Mouse (Mus musculus): Measurements from ENCODE around the gene Olfr203. TPM values are rescaled to one million over a fixed set of nuclear protein-coding genes. Genes with fewer than 3 reads are reported as not detected.
"Not testable (repeated sequence)": the region's sequence is repeated elsewhere in the genome, so short reads cannot be mapped to it uniquely, and the experiment has no call there.

Olfr203 gene
- not detected for total RNA-seq (2021)
- long read RNA-seq, experiment 1 = 0 reads
- long read RNA-seq, experiment 2 = 0 reads

DNA sequence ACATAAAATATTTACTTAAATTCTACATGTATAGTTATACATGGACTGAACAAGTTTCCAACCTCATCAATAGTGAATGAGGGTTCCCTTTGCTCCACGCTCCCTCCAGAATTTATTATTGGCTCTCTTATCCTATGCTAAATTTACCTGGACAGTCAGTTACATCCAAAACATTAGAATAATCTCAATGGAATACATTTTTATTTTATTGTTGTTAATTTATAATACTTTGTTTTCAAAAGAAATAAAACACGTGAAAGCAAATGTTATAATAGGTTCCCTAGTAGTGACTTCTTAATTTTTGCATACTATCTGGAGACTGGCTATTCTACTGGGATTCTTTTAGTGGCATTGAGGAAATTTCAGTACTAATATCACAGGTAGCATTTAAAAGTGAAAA is at the start of gene Olfr203:
TSS of gene Olfr203 (plus strand) at position 301 of the 400 bp plus-strand sequence.
- no peak for DNase-seq

DNA sequence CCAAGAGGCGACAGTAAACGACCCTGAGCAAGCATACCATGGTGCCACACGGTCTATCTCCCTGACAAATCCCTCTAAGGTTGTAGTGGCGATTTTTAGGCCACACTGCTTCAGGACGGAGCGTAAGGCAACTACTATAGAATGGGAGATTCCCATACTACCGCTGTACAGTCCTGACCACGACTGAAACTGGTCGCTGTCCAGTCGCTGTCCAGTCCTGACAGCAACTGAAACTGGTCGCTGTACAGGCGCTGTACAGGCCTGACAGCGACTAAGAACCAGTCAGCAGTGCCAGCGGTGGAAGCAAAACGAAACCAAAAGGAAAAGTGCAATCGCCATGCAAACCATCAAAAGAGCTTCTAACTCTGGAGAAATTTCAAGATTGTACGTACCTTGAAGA is 49.0 kb upstream of the Olfr203 start:
- DNase-seq = no peak

DNA sequence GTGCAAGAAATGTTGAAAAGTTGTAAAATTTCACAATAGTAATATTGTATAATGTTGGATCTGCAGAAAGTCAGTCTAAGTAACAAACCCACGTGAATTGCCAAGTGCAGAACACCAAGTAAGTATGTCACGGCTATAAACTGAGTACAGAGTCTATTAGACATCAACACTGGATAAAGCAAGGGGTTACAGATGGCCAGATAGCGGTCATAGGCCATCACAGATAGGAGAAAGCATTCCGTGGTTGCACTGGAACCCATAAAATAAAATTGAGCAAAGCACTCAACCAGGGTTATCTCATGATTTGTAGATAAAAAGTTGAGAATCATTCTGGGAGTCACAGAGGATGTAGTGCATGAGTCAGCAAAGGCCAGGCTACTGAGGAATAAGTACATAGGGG is 29.6 kb upstream of the Olfr203 start:
- not testable (repeated sequence) for DNase-seq

DNA sequence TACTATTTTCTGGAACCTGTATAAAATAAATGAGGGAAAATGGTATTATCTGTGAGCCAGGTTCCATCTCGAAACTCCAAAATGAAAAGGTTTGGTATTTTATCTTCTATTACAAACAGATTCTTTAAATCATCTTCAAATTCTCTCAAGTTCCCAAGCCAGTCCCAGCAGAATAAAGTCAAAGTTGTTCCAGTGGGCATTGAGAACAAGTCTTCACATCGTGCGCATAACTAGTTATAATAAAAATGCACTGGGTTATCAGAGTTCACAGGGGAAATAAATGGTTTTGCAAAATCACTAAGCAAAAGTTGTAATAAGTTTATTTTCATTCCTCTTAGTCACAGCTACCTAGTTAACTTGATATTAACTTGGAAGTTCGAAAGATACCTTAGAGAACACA is 26.1 kb upstream of the Olfr203 start, which contains the start of gene Olfr201:
TSS of gene Olfr201 (minus strand) at position 101 of the 400 bp plus-strand sequence.
- not testable (repeated sequence) for DNase-seq

DNA sequence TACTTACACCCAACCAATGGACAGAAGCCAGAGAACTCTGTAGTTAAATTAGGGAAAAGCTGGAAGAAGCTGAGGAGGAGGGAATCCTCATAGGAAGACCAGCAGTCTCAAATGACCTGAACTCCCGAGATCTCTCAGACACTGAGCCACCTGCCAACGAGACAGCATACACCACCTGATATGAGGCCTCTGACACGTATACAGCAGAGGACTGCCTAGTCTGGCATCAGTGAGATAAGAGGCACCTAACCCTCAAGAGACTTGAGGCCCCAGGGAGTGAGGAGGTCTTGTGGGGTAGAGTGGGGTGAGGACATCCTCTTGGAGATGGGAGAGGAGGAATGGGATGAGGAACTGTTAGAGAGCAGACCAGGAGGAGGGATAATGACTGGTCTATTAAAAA is 18.1 kb upstream of the Olfr203 start:
- DNase-seq = no peak

DNA sequence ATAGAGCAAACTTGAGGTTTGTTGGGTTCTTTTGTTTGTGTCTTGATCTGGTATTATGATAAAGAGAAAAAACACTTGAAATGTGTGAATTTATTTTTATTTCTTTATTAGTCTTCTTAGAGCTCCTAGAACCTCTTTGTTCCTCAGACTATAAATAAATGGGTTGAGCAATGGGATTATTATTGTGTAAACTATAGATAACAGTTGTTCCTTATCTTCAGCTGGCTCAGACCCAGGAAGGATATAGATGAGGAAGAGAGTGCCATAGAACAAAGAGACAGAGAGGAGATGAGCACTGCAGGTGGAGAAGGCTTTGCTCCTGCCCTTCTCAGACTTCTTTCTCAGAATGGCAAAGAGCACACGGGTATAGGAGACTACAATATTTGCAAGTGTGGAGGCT is 15.2 kb upstream of the Olfr203 start:
- no peak for DNase-seq

DNA sequence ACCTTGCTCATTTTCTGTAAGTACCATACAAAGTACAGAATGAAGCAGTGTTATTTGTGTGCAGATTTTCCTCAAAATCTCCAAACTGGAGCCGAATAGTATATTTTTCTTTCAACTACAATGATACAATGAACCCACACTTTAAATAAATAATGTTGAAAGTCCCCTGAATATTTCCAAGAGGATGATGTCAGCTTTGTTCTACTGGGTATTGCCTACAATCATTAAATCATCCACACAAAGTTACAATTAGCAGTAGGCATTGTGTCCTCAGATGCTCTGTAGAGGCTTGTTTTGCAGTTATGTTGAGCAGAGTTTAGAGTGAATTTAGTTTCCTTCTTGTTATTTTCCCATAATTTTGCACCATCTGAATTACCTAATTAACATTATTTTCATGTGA is 12.0 kb upstream of the Olfr203 start, which contains the start of gene Olfr202:
TSS of gene Olfr202 (minus strand) at position 101 of the 400 bp plus-strand sequence.
- no peak for DNase-seq

DNA sequence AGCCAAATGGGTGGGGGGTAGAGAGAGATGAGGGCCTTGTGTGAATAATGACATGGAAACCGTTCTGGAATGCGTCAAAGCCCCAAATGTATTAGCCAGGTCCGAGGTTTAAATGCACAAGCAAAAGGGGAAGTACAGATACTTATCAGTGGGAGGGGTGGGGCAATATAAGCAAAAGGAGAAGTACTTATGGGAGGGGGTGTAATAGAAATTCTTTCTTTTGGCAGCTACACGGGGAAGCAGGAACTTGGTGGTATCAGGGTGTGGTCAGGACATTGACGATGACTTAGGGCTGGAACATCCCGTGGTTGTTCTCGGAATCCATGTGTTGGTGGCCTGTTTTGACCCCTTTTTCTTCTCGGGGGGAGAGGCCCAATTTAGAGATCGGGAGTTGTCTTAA is 11.1 kb upstream of the Olfr203 start:
- not testable (repeated sequence) for DNase-seq

DNA sequence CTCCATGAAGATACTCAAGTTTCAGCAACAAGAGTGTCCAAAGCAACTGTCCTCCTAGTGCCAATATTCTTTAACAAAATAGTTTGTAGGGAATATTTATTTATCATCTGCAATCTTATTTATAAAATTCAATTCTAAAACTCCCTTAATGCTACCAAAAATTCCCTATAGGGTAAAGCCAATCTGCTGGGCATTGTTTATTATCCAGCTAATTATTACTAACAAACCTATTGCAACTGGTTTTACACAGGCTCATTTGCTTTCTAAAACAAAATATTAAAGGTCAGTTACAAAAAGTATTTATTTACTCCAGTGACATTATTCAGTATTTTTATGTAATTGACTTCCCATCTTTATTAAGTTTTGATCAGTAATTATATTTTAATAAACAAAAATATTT is 19.5 kb downstream of the Olfr203 start, which contains the start of gene Olfr204:
TSS of gene Olfr204 (minus strand) at position 101 of the 400 bp plus-strand sequence.
- DNase-seq = no peak

DNA sequence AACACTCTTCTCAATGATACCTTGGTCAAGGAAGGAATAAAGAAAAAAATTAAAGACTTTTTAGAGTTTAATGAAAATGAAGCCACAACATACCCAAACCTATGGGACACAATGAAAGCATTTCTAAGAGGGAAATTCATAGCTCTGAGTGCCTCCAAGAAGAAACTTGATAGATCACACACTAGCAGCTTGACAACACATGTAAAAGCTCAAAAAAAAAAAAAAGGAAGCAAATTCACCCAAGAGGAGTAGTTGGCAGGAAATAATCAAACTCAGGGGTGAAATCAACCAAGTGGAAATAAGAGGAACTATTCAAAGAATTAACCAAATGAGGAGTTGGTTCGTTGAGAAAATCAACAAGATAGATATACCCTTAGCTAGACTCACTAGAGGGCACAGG is 24.6 kb downstream of the Olfr203 start:
- not testable (repeated sequence) for DNase-seq

DNA sequence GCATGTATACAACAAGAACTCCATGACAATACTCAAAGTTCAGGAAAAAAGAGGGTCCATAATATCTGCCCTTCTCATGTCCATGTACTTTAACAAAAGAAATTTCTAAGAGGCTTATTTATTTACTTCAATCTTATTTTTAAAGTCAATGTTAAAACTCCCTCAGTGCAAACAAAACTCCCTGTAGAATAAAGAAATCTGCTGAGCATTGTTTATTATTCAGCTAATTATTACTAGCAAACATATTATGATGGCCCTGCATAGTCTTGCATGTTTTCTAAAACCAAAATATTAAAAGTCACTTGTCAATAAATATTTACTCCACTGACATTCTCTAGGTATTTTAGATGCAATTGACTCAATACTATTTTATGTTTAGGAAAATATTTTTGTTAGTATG is 32.4 kb downstream of the Olfr203 start, which contains the start of gene Olfr205:
TSS of gene Olfr205 (minus strand) at position 101 of the 400 bp plus-strand sequence.
- no peak for DNase-seq

DNA sequence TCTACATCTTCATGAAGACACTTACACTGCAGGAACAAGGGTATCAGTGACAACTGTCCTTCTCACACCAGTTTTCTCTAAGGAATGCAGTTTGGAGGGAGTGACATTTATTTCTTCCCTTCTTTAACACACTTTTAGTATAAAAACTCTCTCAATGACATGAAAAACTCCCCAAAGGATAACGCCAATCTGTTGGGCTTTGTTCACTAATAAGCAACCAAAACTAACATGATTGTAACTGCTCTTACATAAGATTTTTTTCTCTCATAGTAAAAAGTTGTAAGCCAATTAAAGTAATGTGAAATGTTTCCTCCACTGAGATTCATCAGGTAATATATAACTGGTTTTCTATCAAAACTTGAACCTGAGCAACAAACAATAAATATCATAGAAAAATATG is 50.5 kb downstream of the Olfr203 start, which contains the start of gene Olfr206:
TSS of gene Olfr206 (minus strand) at position 101 of the 400 bp plus-strand sequence.
- no peak for DNase-seq

Other genes with a start within 250 kb of the Olfr203 start
- not detected for gene Olfr190, start 220.9 kb upstream of the Olfr203 start, total RNA-seq (2021)
- gene Olfr191, start 209.1 kb upstream of the Olfr203 start, total RNA-seq (2021) = not detected
- not detected for gene Olfr193, start 187.0 kb upstream of the Olfr203 start, total RNA-seq (2021)
- gene Olfr194, start 177.8 kb upstream of the Olfr203 start, total RNA-seq (2021) = not detected
- gene Olfr195, start 151.8 kb upstream of the Olfr203 start, total RNA-seq (2021) = not detected
- not detected for gene Olfr196, start 128.4 kb upstream of the Olfr203 start, total RNA-seq (2021)
- gene Olfr198, start 95.3 kb upstream of the Olfr203 start, total RNA-seq (2021) = not detected
- gene Olfr199, start 79.1 kb upstream of the Olfr203 start, total RNA-seq (2021) = not detected
- gene Olfr201, start 26.2 kb upstream of the Olfr203 start, total RNA-seq (2021) = not detected
- gene Olfr202, start 12.1 kb upstream of the Olfr203 start, total RNA-seq (2021) = not detected
- gene Olfr204, start 19.4 kb downstream of the Olfr203 start, total RNA-seq (2021) = not detected
- gene Olfr205, start 32.3 kb downstream of the Olfr203 start, total RNA-seq (2021) = not detected
- gene Olfr206, start 50.4 kb downstream of the Olfr203 start, total RNA-seq (2021) = not detected
- not detected for gene Olfr209, start 65.1 kb downstream of the Olfr203 start, total RNA-seq (2021)
- not detected for gene Gabrr3, start 108.5 kb downstream of the Olfr203 start, total RNA-seq (2021)
- gene Riox2, start 172.9 kb downstream of the Olfr203 start, total RNA-seq (2021) = 10 to 100 TPM; 11.5 to 13.4 TPM

Measured in gastrocnemius, postnatal 10 days (tissue).